Mouse (Mus musculus) testis, adult 2 months (tissue): Measurements from ENCODE around the gene Cdc42ep4.

Source experiments
- CTCF ChIP-seq: fragments of 200-500 bp; IDR thresholded peaks from 2 replicates; pipeline ENCODE4 v1.5.1; 2012; ENCODE audit warnings: low read depth, mild to moderate bottlenecking, inconsistent platforms, low read length, moderate library complexity; ENCODE audit not compliant: control insufficient read depth, insufficient read depth, insufficient replicate concordance
- POLR2A ChIP-seq: fragments of 200-500 bp; IDR thresholded peaks from 2 replicates; pipeline ENCODE4 v1.6.1; 2012; ENCODE audit warnings: low read depth, mild to moderate bottlenecking, inconsistent platforms, low read length, moderate library complexity; ENCODE audit not compliant: control insufficient read depth

- TF ChIP-seq POLR2A (no peak), CTCF (no peak)
These were observed 4.2 kb upstream of the Cdc42ep4 start for GRCm38 (mm10) chr11:113755878-113756277.
